Mouse (Mus musculus) stomach, embryonic 16.5 days (tissue): ENCODE results near the gene 1190007I07Rik. TPM values are rescaled to one million over a fixed set of nuclear protein-coding genes. Genes with fewer than 3 reads are reported as not detected.
A peak's percentile ranks its signal among the peaks of the same experiment; 100 is the strongest.

Experiments used
- ATAC-seq: fragments of 200-750 bp; cut with Nextera tagmentation; 2 replicates; pipeline ENCODE4 v1.8.0; 2017; ENCODE audit warnings: moderate number of reproducible peaks, moderate TSS enrichment; ENCODE audit not compliant: insufficient read depth, low FRiP score
- H3K27ac ChIP-seq: fragments of 300-500 bp; sonication (generic); 2 replicates; pipeline ENCODE4 v1.5.1; 2014; ENCODE audit warnings: low read length
- H3K27me3 ChIP-seq: fragments of 300-500 bp; sonication (generic); 2 replicates; pipeline ENCODE4 v1.6.1; 2014; ENCODE audit warnings: low read length, control low read depth, mixed read lengths; ENCODE audit not compliant: control insufficient read depth, insufficient read depth
- H3K36me3 ChIP-seq: fragments of 300-500 bp; sonication (generic); 2 replicates; pipeline ENCODE4 v1.6.1; 2014; ENCODE audit warnings: low read length; ENCODE audit not compliant: control insufficient read depth, insufficient read depth
- H3K4me1 ChIP-seq: fragments of 300-500 bp; sonication (generic); 2 replicates; pipeline ENCODE4 v1.6.1; 2014; ENCODE audit warnings: low read length, control low read depth, mixed read lengths; ENCODE audit not compliant: control insufficient read depth, insufficient read depth
- H3K4me2 ChIP-seq: fragments of 300-500 bp; sonication (generic); 2 replicates; pipeline ENCODE4 v1.6.1; 2014; ENCODE audit warnings: low read depth, low read length, mixed read lengths
- H3K4me3 ChIP-seq: fragments of 300-500 bp; sonication (generic); replicated peaks from 2 replicates; pipeline ENCODE4 v1.5.1; 2014; ENCODE audit warnings: mild to moderate bottlenecking, low read length
- H3K9ac ChIP-seq: fragments of 300-500 bp; sonication (generic); 2 replicates; pipeline ENCODE4 v1.6.1; 2014; ENCODE audit warnings: low read length
- H3K9me3 ChIP-seq: fragments of 300-500 bp; sonication (generic); replicated peaks from 2 replicates; pipeline ENCODE4 v1.6.1; 2016; ENCODE audit warnings: low read length, control low read depth; ENCODE audit not compliant: control insufficient read depth
- WGBS: fragments of 180-500 bp; shearing (Covaris S2); extraction: QIAGEN DNeasy Blood & Tissue Kit; methylation state at CpG from one replicate; pipeline ENCODE4 v1.1.7; 2014; 5-methylcytosine and 5-hydroxymethylcytosine counted together
- polyA plus RNA-seq: library from polyadenylated mRNA; unstranded; fragments of >200 nt; fragmentation: Nextera tagmentation; extraction: Ambion mirVana; gene quantifications from 2 replicates; pipeline ENCODE4 v1.2.1, GENCODE M21; 2015

Gene 1190007I07Rik
- 36.2 and 42.1 TPM in 2 replicates for polyA plus RNA-seq

GRCm38 (mm10) chr10:82622671-82623552 is at the start of gene 1190007I07Rik:
Gene 1190007I07Rik (minus strand): TSS chr10:82623228.
- Histone ChIP-seq H3K36me3 (no peaks in the 10 kb centered on the region), H3K4me2 (peak within 1 kb of the TSS; percentile 64), H3K9me3 (no peaks in the 10 kb centered on the region), H3K9ac (peak within 1 kb of the TSS; percentile 80), H3K27me3 (no peaks in the 10 kb centered on the region), H3K4me3 (peak within 1 kb of the TSS; percentile 63), H3K4me1 (peaks cover 4% of the 10 kb centered on the region; the same call in 1 of the 2 replicates), H3K27ac (peak within 1 kb of the TSS; percentile 77)
- ATAC-seq: peak; percentile 90
- 0% methylated on average over 58 of the region's 61 CpGs for WGBS

GRCm38 (mm10) chr10:82670205-82670604 is 47.2 kb upstream of the 1190007I07Rik start:
- ATAC-seq: no peak
- no peak overlapping the region for H3K9ac ChIP-seq
- WGBS: 75% methylated on average over 6 of the region's 6 CpGs

GRCm38 (mm10) chr10:82666436-82667234 is 43.6 kb upstream of the 1190007I07Rik start:
- WGBS: 20% methylated on average over 22 of the region's 22 CpGs
- H3K9ac ChIP-seq: peak overlapping the region; percentile 49

More at GRCm38 (mm10) chr10:82670205-82670604, 47.2 kb upstream of the 1190007I07Rik start:
- Histone ChIP-seq H3K9me3 (no peaks in the 10 kb centered on the region), H3K27ac (no peak overlapping the region), H3K27me3 (no peaks in the 10 kb centered on the region), H3K4me1 (no peaks in the 10 kb centered on the region), H3K4me3 (no peak overlapping the region), H3K4me2 (no peak overlapping the region), H3K36me3 (no peaks in the 10 kb centered on the region)

GRCm38 (mm10) chr10:82665951-82666350 is 42.9 kb upstream of the 1190007I07Rik start:
- WGBS: 61% methylated on average over 3 of the region's 3 CpGs
- no peak overlapping the region for H3K9ac ChIP-seq
- no peaks in the 10 kb centered on the region for H3K27me3 ChIP-seq
- H3K4me2 ChIP-seq: no peak overlapping the region
- H3K27ac ChIP-seq: no peak overlapping the region
- no peak overlapping the region for H3K4me3 ChIP-seq
- no peaks in the 10 kb centered on the region for H3K9me3 ChIP-seq
- no peak for ATAC-seq
- no peaks in the 10 kb centered on the region for H3K36me3 ChIP-seq
- H3K4me1 ChIP-seq: no peaks in the 10 kb centered on the region

More at GRCm38 (mm10) chr10:82666436-82667234, 43.6 kb upstream of the 1190007I07Rik start:
- H3K4me3 ChIP-seq: 0 out of 2 replicates have a peak overlapping the region, but pooled peaks have one; percentile 12
- H3K27ac ChIP-seq: no peak overlapping the region
- H3K36me3 ChIP-seq: no peaks in the 10 kb centered on the region
- no peaks in the 10 kb centered on the region for H3K9me3 ChIP-seq
- ATAC-seq: peak; percentile 80
- H3K4me2 ChIP-seq: peak overlapping the region; percentile 47
- H3K27me3 ChIP-seq: no peaks in the 10 kb centered on the region
- H3K4me1 ChIP-seq: no peaks in the 10 kb centered on the region

- H3K9ac ChIP-seq: no peak overlapping the region
- H3K27ac ChIP-seq: no peak overlapping the region
- H3K4me2 ChIP-seq: no peak overlapping the region
- no peaks in the 10 kb centered on the region for H3K27me3 ChIP-seq
- 78% methylated on average over 2 of the region's 2 CpGs for WGBS
- H3K4me1 ChIP-seq: no peaks in the 10 kb centered on the region
- no peaks in the 10 kb centered on the region for H3K9me3 ChIP-seq
- no peak for ATAC-seq
- no peaks in the 10 kb centered on the region for H3K36me3 ChIP-seq
- H3K4me3 ChIP-seq: no peak overlapping the region
These were observed 40.3 kb upstream of the 1190007I07Rik start for GRCm38 (mm10) chr10:82663289-82663688.

- Histone ChIP-seq H3K36me3 (no peaks in the 10 kb centered on the region), H3K27ac (no peak overlapping the region), H3K4me1 (no peaks in the 10 kb centered on the region), H3K4me3 (no peak overlapping the region), H3K27me3 (no peaks in the 10 kb centered on the region), H3K9ac (no peak overlapping the region), H3K9me3 (no peaks in the 10 kb centered on the region), H3K4me2 (no peak overlapping the region)
- ATAC-seq: no peak
- WGBS: 73% methylated on average over 14 of the region's 14 CpGs
These were observed 39.4 kb upstream of the 1190007I07Rik start for GRCm38 (mm10) chr10:82662267-82662990.

GRCm38 (mm10) chr10:82661820-82662219 is 38.8 kb upstream of the 1190007I07Rik start:
- no peaks in the 10 kb centered on the region for H3K36me3 ChIP-seq
- H3K4me1 ChIP-seq: no peaks in the 10 kb centered on the region
- no peak for ATAC-seq
- no peaks in the 10 kb centered on the region for H3K9me3 ChIP-seq
- no peak overlapping the region for H3K27ac ChIP-seq
- H3K27me3 ChIP-seq: no peaks in the 10 kb centered on the region
- WGBS: 85% methylated on average over 8 of the region's 8 CpGs
- H3K4me3 ChIP-seq: no peak overlapping the region
- no peak overlapping the region for H3K4me2 ChIP-seq
- H3K9ac ChIP-seq: no peak overlapping the region

- Histone ChIP-seq H3K27ac (no peak overlapping the region), H3K36me3 (peaks cover 8% of the 10 kb centered on the region; the same call in 1 of the 2 replicates), H3K4me1 (no peaks in the 10 kb centered on the region), H3K4me2 (no peak overlapping the region), H3K9ac (no peak overlapping the region), H3K4me3 (no peak overlapping the region), H3K27me3 (no peaks in the 10 kb centered on the region), H3K9me3 (no peaks in the 10 kb centered on the region)
- WGBS: 71% methylated on average over 3 of the region's 3 CpGs
- ATAC-seq: no peak
These were observed 31.6 kb upstream of the 1190007I07Rik start for GRCm38 (mm10) chr10:82654581-82654980.
